Mouse (Mus musculus): ENCODE measurements around the gene Pabpc4l. TPM values are rescaled to one million over a fixed set of nuclear protein-coding genes. Genes with fewer than 3 reads are reported as not detected.

Pabpc4l gene
- under 1 TPM; 0.17 to 0.81 TPM for polyA plus RNA-seq (2017; shearing (Covaris generic))

GRCm38 (mm10) chr3:46447481-46448265 lies at the start of gene Pabpc4l:
Gene Pabpc4l, minus strand, starts transcription at chr3:46448219.

Data from inflammation-experienced regulatory T-cells (primary cell).